Mouse (Mus musculus): ENCODE measurements around the gene Gdf2.

- TF ChIP-seq EP300 (IDR thresholded peaks at IDR 0.05; ENCODE audit: insufficient read depth, low read depth, low read length) (no peak), POLR2A (IDR thresholded peaks at IDR 0.05; ENCODE audit: insufficient read depth, low read depth, low read length) (no peak)
These were observed 18.1 kb upstream of the Gdf2 start for GRCm38 (mm10) chr14:33922771-33923167.
